Mouse (Mus musculus) intestine, embryonic 16.5 days (tissue): ENCODE measurements around the gene Psmd11. TPM values are rescaled to one million over a fixed set of nuclear protein-coding genes. Genes with fewer than 3 reads are reported as not detected.
"Not testable (repeated sequence)": the region's sequence is repeated elsewhere in the genome, so short reads cannot be mapped to it uniquely, and the experiment has no call there.

Source experiments
- ATAC-seq: fragments of 200-750 bp; cut with Nextera tagmentation; 2 replicates; pipeline ENCODE4 v1.8.0; 2017; ENCODE audit warnings: moderate TSS enrichment, moderate library complexity
- H3K27ac ChIP-seq: fragments of 300-500 bp; sonication (generic); 2 replicates; pipeline ENCODE4 v1.5.1; 2014; ENCODE audit warnings: mild to moderate bottlenecking, low read length
- H3K27me3 ChIP-seq: fragments of 300-500 bp; sonication (generic); replicated peaks from 2 replicates; pipeline ENCODE4 v1.6.1; 2014; ENCODE audit warnings: low read length, control low read depth, mixed read lengths; ENCODE audit not compliant: control insufficient read depth, insufficient read depth
- H3K36me3 ChIP-seq: fragments of 300-500 bp; sonication (generic); 2 replicates; pipeline ENCODE4 v1.6.1; 2014; ENCODE audit warnings: low read length, control low read depth; ENCODE audit not compliant: control insufficient read depth, insufficient read depth
- H3K4me1 ChIP-seq: fragments of 300-500 bp; sonication (generic); 2 replicates; pipeline ENCODE4 v1.6.1; 2014; ENCODE audit warnings: low read length, control low read depth, mixed read lengths; ENCODE audit not compliant: control insufficient read depth, insufficient read depth
- H3K4me2 ChIP-seq: fragments of 300-500 bp; sonication (generic); 2 replicates; pipeline ENCODE4 v1.6.1; 2014; ENCODE audit warnings: low read depth, low read length, control low read depth
- H3K4me3 ChIP-seq: fragments of 300-500 bp; sonication (generic); 2 replicates; pipeline ENCODE4 v1.5.1; 2014; ENCODE audit warnings: mild to moderate bottlenecking, low read length
- H3K9ac ChIP-seq: fragments of 300-500 bp; sonication (generic); 2 replicates; pipeline ENCODE4 v1.6.1; 2014; ENCODE audit warnings: low read depth, low read length
- H3K9me3 ChIP-seq: fragments of 300-500 bp; sonication (generic); 2 replicates; pipeline ENCODE4 v1.6.1; 2016; ENCODE audit warnings: low read length, control low read depth; ENCODE audit not compliant: control insufficient read depth
- WGBS: fragments of 180-500 bp; shearing (Covaris S2); extraction: QIAGEN DNeasy Blood & Tissue Kit; methylation state at CpG from one replicate; pipeline ENCODE4 v1.1.7; 2014; 5-methylcytosine and 5-hydroxymethylcytosine counted together
- polyA plus RNA-seq: library from polyadenylated mRNA; unstranded; fragments of >200 nt; fragmentation: Nextera tagmentation; extraction: Ambion mirVana; gene quantifications from 2 replicates; pipeline ENCODE4 v1.2.1, GENCODE M21; 2015

Psmd11 gene
- polyA plus RNA-seq, 1 experiment from 2014 or later = 281 TPM

GRCm38 (mm10) chr11:80424691-80425090, 3.7 kb upstream of the Psmd11 start:
- H3K4me3 ChIP-seq = no peak overlapping the region
- no peak overlapping the region for H3K27ac ChIP-seq
- no peaks in the 10 kb centered on the region for H3K27me3 ChIP-seq
- ATAC-seq = no peak
- no peak overlapping the region for H3K4me2 ChIP-seq
- peaks cover 6% of the 10 kb centered on the region for H3K4me1 ChIP-seq
- 94% methylated on average over 2 of the region's 2 CpGs for WGBS
- H3K9ac ChIP-seq = no peak overlapping the region
- no peaks in the 10 kb centered on the region for H3K9me3 ChIP-seq
- no peaks in the 10 kb centered on the region for H3K36me3 ChIP-seq

- Histone ChIP-seq H3K9ac (no peak overlapping the region), H3K27ac (no peak overlapping the region), H3K9me3 (no peaks in the 10 kb centered on the region), H3K27me3 (no peaks in the 10 kb centered on the region), H3K4me2 (no peak overlapping the region), H3K4me1 (peaks cover 9% of the 10 kb centered on the region), H3K4me3 (no peak overlapping the region), H3K36me3 (no peaks in the 10 kb centered on the region)
- 58% methylated on average over 5 of the region's 5 CpGs for WGBS
- no peak for ATAC-seq
Observed at GRCm38 (mm10) chr11:80425247-80425778, 3.1 kb upstream of the Psmd11 start.

DNA sequence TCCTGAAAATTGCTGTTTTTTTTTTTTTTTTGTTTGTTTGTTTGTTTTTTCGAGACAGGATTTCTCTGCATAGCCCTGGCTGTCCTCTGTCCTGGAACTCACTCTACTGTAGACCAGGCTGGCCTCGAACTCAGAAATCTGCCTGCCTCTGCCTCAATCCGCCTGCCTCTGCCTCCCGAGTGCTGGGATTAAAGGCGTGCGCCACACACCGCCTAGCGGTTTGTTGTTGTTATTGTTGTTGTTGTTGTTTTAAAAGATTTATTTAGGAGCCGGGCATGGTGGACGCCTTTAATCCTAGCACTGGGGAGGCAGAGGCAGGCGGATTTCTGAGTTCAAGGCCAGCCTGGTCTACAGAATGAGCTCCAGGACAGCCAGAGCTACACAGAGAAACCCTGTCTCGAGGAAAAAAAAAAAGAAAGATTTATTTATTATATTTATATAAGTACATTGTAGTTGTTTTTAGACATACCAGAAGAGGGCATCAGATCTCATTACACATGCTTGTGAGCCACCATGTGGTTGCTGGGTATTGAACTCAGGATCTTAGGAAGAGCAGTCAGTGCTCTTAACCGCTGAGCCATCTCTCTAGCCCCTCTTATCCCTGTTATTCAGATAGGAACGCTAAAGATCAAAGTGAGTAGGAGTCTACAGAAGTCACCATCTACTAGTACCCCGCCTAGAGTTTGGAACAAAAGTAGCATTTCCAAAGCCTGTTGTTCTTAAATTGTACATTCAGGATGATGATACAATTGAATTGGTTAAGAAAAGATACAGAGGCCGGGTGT, 2.2 kb upstream of the Psmd11 start:
- peaks cover 10% of the 10 kb centered on the region for H3K4me1 ChIP-seq
- not testable (repeated sequence) for H3K27me3 ChIP-seq, H3K27ac ChIP-seq, H3K4me3 ChIP-seq, H3K9ac ChIP-seq, ATAC-seq, H3K4me2 ChIP-seq, H3K9me3 ChIP-seq, H3K36me3 ChIP-seq
- 80% methylated on average over 16 of the region's 16 CpGs for WGBS

- Histone ChIP-seq H3K27me3 (no peaks in the 10 kb centered on the region), H3K36me3 (peaks cover 6% of the 10 kb centered on the region; the same call in 1 of the 2 replicates), H3K4me2 (peak overlapping the region; percentile 67), H3K27ac (peak overlapping the region; percentile 64), H3K4me1 (peaks cover 10% of the 10 kb centered on the region), H3K4me3 (peak overlapping the region; percentile 98), H3K9me3 (no peaks in the 10 kb centered on the region), H3K9ac (peak overlapping the region; percentile 91)
- WGBS = under 1% methylated on average over 35 of the region's 37 CpGs
- ATAC-seq = no peak; the same call in none of the 2 replicates
Observed at GRCm38 (mm10) chr11:80429009-80429475, 627 bp downstream of the Psmd11 start.

DNA sequence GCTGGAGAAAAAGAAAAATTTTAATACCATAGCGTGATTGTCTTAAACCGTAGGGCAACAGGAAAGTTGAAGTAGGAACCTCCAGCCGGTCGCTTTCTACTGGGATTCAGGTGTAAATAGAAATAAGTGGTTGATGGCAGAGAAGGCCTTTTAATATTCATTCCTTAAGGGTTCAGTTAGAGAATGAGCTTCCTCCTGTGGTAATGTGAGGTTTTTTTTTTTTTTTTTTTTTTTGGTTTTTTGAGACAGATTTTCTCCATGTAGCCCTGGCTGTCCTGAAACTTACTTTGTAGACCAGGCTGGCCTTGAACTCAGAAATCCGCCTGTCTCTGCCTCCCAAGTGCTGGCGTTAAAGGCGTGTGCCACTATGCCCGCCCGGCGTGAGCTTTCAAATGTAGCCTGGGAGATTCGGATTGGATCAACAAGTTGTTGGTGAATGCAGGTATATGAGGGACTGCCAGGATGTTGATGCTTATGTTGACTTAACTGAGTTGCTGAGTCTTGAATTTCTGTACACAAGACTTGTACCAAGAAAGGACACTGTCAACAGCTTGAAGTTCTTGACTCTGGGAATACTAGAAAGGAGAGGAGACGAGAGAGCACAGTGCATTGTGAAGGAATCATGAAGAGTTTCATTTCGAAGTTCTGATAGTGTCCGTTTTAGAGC, 1.2 kb downstream of the Psmd11 start:
- 55% methylated on average over 14 of the region's 14 CpGs for WGBS
- Histone ChIP-seq H3K9ac (peak overlapping the region; percentile 91), H3K4me2 (peak overlapping the region; percentile 67), H3K4me3 (peak overlapping the region; percentile 98), H3K27me3 (no peaks in the 10 kb centered on the region), H3K27ac (no peak overlapping the region), H3K4me1 (peaks cover 10% of the 10 kb centered on the region), H3K36me3 (peaks cover 6% of the 10 kb centered on the region; the same call in 1 of the 2 replicates), H3K9me3 (no peaks in the 10 kb centered on the region)
- no peak for ATAC-seq

- H3K9me3 ChIP-seq = no peaks in the 10 kb centered on the region
- peaks cover 10% of the 10 kb centered on the region for H3K4me1 ChIP-seq
- no peak for ATAC-seq
- no peak overlapping the region for H3K9ac ChIP-seq
- no peaks in the 10 kb centered on the region for H3K27me3 ChIP-seq
- 85% methylated on average over 3 of the region's 3 CpGs for WGBS
- H3K4me2 ChIP-seq = no peak overlapping the region
- H3K4me3 ChIP-seq = no peak overlapping the region
- no peak overlapping the region for H3K27ac ChIP-seq
- H3K36me3 ChIP-seq = peaks cover 6% of the 10 kb centered on the region; the same call in 1 of the 2 replicates
Observed at GRCm38 (mm10) chr11:80430366-80430910, 2.0 kb downstream of the Psmd11 start.

GRCm38 (mm10) chr11:80446916-80447315, 18.5 kb downstream of the Psmd11 start:
- Histone ChIP-seq H3K4me2 (no peak overlapping the region), H3K27ac (no peak overlapping the region), H3K36me3 (peaks cover 5% of the 10 kb centered on the region; the same call in 1 of the 2 replicates), H3K27me3 (no peaks in the 10 kb centered on the region), H3K4me3 (no peak overlapping the region), H3K4me1 (no peaks in the 10 kb centered on the region), H3K9ac (no peak overlapping the region), H3K9me3 (no peaks in the 10 kb centered on the region)
- no peak for ATAC-seq
- 89% methylated on average over 3 of the region's 3 CpGs for WGBS

GRCm38 (mm10) chr11:80449859-80450258, 21.4 kb downstream of the Psmd11 start:
- ATAC-seq = no peak
- Histone ChIP-seq H3K36me3 (peaks cover 8% of the 10 kb centered on the region), H3K4me1 (no peaks in the 10 kb centered on the region), H3K27me3 (no peaks in the 10 kb centered on the region), H3K9me3 (no peaks in the 10 kb centered on the region), H3K9ac (no peak overlapping the region), H3K4me2 (no peak overlapping the region), H3K4me3 (no peak overlapping the region), H3K27ac (no peak overlapping the region)
- 92% methylated on average over 2 of the region's 2 CpGs for WGBS

DNA sequence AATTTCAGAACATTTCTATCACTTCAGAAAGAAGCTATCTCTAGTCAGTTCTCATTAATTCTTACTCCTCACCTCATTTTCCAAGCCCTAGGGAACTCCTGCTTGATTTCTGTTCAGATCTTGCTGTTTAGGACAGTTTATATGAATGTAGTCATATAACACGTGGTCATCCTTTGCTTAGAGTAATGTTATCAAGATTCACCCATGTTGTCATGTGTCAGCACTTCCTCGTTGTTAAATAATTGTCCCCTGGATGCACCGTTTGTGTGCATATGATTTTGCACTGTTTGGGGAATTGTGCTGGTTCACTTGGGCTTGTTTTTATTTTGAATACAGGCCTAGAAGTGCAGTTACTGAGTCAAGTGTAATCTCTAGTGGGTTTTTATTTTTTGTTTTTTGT, 23.8 kb downstream of the Psmd11 start:
- H3K4me1 ChIP-seq = no peaks in the 10 kb centered on the region
- H3K9ac ChIP-seq = no peak overlapping the region
- no peak overlapping the region for H3K27ac ChIP-seq
- no peak overlapping the region for H3K4me3 ChIP-seq
- H3K9me3 ChIP-seq = no peaks in the 10 kb centered on the region
- WGBS = 93% methylated on average over 3 of the region's 3 CpGs
- no peak overlapping the region for H3K4me2 ChIP-seq
- ATAC-seq = no peak
- H3K27me3 ChIP-seq = no peaks in the 10 kb centered on the region
- peaks cover 10% of the 10 kb centered on the region for H3K36me3 ChIP-seq
